Mouse (Mus musculus) liver, embryonic 15.5 days (tissue): ENCODE measurements around the gene Izumo2. TPM values are rescaled to one million over a fixed set of nuclear protein-coding genes. Genes with fewer than 3 reads are reported as not detected.

ENCODE experiments used
- ATAC-seq: fragments of 200-750 bp; cut with Nextera tagmentation; 2 replicates; pipeline ENCODE4 v1.8.0; 2017; ENCODE audit warnings: moderate number of reproducible peaks, mild to moderate bottlenecking, moderate library complexity; ENCODE audit not compliant: insufficient read depth
- H3K27ac ChIP-seq: fragments of 300-500 bp; sonication (generic); replicated peaks from 2 replicates; pipeline ENCODE4 v1.5.1; 2015; ENCODE audit warnings: mild to moderate bottlenecking, inconsistent platforms
- H3K27me3 ChIP-seq: fragments of 300-500 bp; sonication (generic); 2 replicates; pipeline ENCODE4 v1.6.1; 2015; ENCODE audit warnings: mild to moderate bottlenecking, inconsistent platforms
- H3K36me3 ChIP-seq: fragments of 300-500 bp; sonication (generic); replicated peaks from 2 replicates; pipeline ENCODE4 v1.6.1; 2015; ENCODE audit warnings: moderate library complexity, mild to moderate bottlenecking, inconsistent platforms
- H3K4me1 ChIP-seq: fragments of 300-500 bp; sonication (generic); replicated peaks from 2 replicates; pipeline ENCODE4 v1.6.1; 2015; ENCODE audit warnings: inconsistent platforms
- H3K4me2 ChIP-seq: fragments of 300-500 bp; sonication (generic); 2 replicates; pipeline ENCODE4 v1.6.1; 2015; ENCODE audit warnings: moderate library complexity, mild to moderate bottlenecking, inconsistent platforms
- H3K4me3 ChIP-seq: fragments of 300-500 bp; sonication (generic); replicated peaks from 2 replicates; pipeline ENCODE4 v1.5.1; 2015; ENCODE audit warnings: mild to moderate bottlenecking, inconsistent platforms
- H3K9ac ChIP-seq: fragments of 300-500 bp; sonication (generic); 2 replicates; pipeline ENCODE4 v1.6.1; 2015; ENCODE audit warnings: moderate library complexity, mild to moderate bottlenecking, inconsistent platforms
- H3K9me3 ChIP-seq: fragments of 300-500 bp; sonication (generic); replicated peaks from 2 replicates; pipeline ENCODE4 v1.6.1; 2016; ENCODE audit warnings: inconsistent platforms
- WGBS: fragments of 180-500 bp; shearing (Covaris S2); methylation state at CpG from one replicate; pipeline ENCODE4 v1.1.7; 2015; ENCODE audit warnings: mixed read lengths; ENCODE audit not compliant: insufficient replicate concordance; 5-methylcytosine and 5-hydroxymethylcytosine counted together
- polyA plus RNA-seq: library from polyadenylated mRNA; unstranded; fragments of >200 nt; fragmentation: Nextera tagmentation; extraction: Ambion mirVana; gene quantifications from 2 replicates; pipeline ENCODE4 v1.2.1, GENCODE M21; 2015

The Izumo2 gene
- polyA plus RNA-seq, 1 experiment from 2014 or later, result not detected

DNA sequence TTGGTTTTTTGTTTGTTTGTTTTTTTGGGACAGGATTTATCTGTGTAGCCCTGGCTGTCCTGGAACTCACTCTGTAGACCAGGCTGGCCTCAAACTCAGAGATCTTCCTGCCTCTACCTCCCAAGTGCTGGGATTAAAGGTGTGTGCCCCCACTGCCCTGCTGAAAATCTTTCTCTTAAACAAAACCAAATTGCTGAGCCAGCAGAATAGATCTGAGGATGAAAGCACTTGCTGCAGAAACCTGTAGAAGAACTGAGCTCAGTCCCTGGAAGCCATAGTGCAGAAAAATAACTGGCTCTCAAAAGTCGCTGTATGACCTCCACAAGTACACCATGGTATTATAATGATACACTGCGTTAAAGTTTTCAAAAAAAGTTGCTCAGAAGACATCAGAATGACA, 48.6 kb downstream of the Izumo2 start:
- H3K36me3 ChIP-seq, result peaks cover 94% of the 10 kb centered on the region

DNA sequence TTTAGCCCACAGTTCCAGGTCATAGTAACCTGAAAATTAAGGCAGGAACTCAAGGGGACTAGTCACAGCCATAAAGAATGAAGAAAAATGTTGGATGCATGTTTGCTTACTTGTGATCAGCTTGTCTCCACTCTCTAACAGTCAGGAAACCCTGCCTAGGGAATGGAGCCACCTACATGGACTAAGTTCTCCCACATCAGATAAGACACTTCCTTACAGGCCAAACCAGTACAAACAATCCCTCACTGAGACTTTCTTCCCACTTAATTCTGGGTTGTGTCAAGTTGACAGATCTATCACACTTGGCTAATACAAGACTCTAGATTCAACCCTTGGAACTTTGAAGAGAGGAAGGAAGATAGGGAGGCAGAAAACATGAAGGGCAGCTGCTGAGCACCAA, 51.8 kb downstream of the Izumo2 start:
- no peak for ATAC-seq
- Histone ChIP-seq H3K4me1 (no peaks in the 10 kb centered on the region), H3K4me2 (no peak overlapping the region), H3K27ac (no peak overlapping the region), H3K9ac (no peak overlapping the region), H3K36me3 (peaks cover 92% of the 10 kb centered on the region), H3K9me3 (no peaks in the 10 kb centered on the region), H3K27me3 (no peaks in the 10 kb centered on the region), H3K4me3 (no peak overlapping the region)

More for the DNA sequence above, 48.6 kb downstream of the Izumo2 start:
- H3K27me3 ChIP-seq, result no peaks in the 10 kb centered on the region
- no peaks in the 10 kb centered on the region for H3K9me3 ChIP-seq
- H3K4me1 ChIP-seq, result no peaks in the 10 kb centered on the region
- 77% methylated on average over 2 of the region's 2 CpGs for WGBS
- H3K9ac ChIP-seq, result no peak overlapping the region
- H3K27ac ChIP-seq, result no peak overlapping the region
- ATAC-seq, result no peak
- H3K4me3 ChIP-seq, result no peak overlapping the region
- H3K4me2 ChIP-seq, result no peak overlapping the region

DNA sequence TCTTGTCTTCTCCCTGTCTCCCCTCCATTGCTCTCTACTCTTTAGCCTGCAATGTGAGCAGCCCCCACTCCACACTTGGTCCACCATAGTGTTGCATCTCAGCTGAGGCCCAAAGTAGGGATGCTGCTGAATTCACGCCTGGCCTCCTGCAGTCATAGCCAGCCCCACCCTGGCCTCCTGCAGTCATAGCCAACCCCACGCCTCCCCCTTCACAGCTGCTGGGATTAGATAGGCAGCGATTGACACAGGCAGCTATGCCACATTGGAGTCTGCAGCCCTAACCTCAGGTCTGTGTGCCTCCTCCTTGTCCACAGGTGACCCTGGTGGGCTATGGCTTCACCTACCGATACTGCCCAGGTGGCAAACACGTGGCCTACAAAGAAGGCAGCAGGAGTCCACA, 59.6 kb downstream of the Izumo2 start:
- H3K27ac ChIP-seq, result peak overlapping the region; percentile 63
- H3K4me2 ChIP-seq, result peak overlapping the region; percentile 52
- ATAC-seq, result peak; percentile 63

More for the DNA sequence above, 59.6 kb downstream of the Izumo2 start:
- Histone ChIP-seq H3K27me3 (no peaks in the 10 kb centered on the region), H3K4me3 (no peak overlapping the region), H3K9ac (no peak overlapping the region), H3K9me3 (no peaks in the 10 kb centered on the region), H3K36me3 (peaks cover 91% of the 10 kb centered on the region), H3K4me1 (peaks cover 67% of the 10 kb centered on the region)
- 46% methylated on average over 5 of the region's 5 CpGs for WGBS

Other genes starting within 250 kb of the Izumo2 start
- 14.3 and 17.3 TPM in 2 replicates for gene Aspdh, start 243.4 kb upstream of the Izumo2 start, polyA plus RNA-seq
- 175 and 198 TPM in 2 replicates for gene Josd2, start 240.8 kb upstream of the Izumo2 start, polyA plus RNA-seq
- gene Emc10, start 212.2 kb upstream of the Izumo2 start, polyA plus RNA-seq, result 45.9 and 55.4 TPM in 2 replicates
- gene Fam71e1, start 212.2 kb upstream of the Izumo2 start, polyA plus RNA-seq, result 1.7 and 2.0 TPM in 2 replicates
- 0.08 and 0.10 TPM in 2 replicates for gene Mybpc2, start 184.1 kb upstream of the Izumo2 start, polyA plus RNA-seq
- gene Spib, start 176.7 kb upstream of the Izumo2 start, polyA plus RNA-seq, result 0.85 and 0.89 TPM in 2 replicates
- gene Pold1, start 159.9 kb upstream of the Izumo2 start, polyA plus RNA-seq, result 51.9 and 54.8 TPM in 2 replicates
- gene Nr1h2, start 154.8 kb upstream of the Izumo2 start, polyA plus RNA-seq, result 45.9 and 47.1 TPM in 2 replicates
- 13.8 and 14.2 TPM in 2 replicates for gene Napsa, start 136.4 kb upstream of the Izumo2 start, polyA plus RNA-seq
- gene Kcnc3, start 118.1 kb upstream of the Izumo2 start, polyA plus RNA-seq, result 0.05 TPM in 2 replicates
- gene Myh14, start 37.9 kb upstream of the Izumo2 start, polyA plus RNA-seq, result 0.18 and 0.41 TPM in 2 replicates
- gene Vrk3, start 39.7 kb downstream of the Izumo2 start, polyA plus RNA-seq, result 28.1 and 30.0 TPM in 2 replicates
- 0.94 and 1.0 TPM in 2 replicates for gene Zfp473, start 42.3 kb downstream of the Izumo2 start, polyA plus RNA-seq
- gene Nup62, start 107.3 kb downstream of the Izumo2 start, polyA plus RNA-seq, result 48.8 and 51.2 TPM in 2 replicates
- gene Il4i1, start 107.6 kb downstream of the Izumo2 start, polyA plus RNA-seq, result 0.35 and 0.46 TPM in 2 replicates
- gene Atf5, start 107.9 kb downstream of the Izumo2 start, polyA plus RNA-seq, result 7.5 and 9.2 TPM in 2 replicates
- gene Akt1s1, start 140.2 kb downstream of the Izumo2 start, polyA plus RNA-seq, result 27.7 and 32.3 TPM in 2 replicates
- 26.1 and 29.4 TPM in 2 replicates for gene Tbc1d17, start 140.3 kb downstream of the Izumo2 start, polyA plus RNA-seq
- 23.8 and 28.9 TPM in 2 replicates for gene Pnkp, start 148.4 kb downstream of the Izumo2 start, polyA plus RNA-seq
- gene Ptov1, start 161.0 kb downstream of the Izumo2 start, polyA plus RNA-seq, result 54.1 and 59.1 TPM in 2 replicates
- 46.8 and 56.2 TPM in 2 replicates for gene Med25, start 184.0 kb downstream of the Izumo2 start, polyA plus RNA-seq
- 6.7 and 6.9 TPM in 2 replicates for gene Fuz, start 187.3 kb downstream of the Izumo2 start, polyA plus RNA-seq
- gene Ap2a1, start 220.8 kb downstream of the Izumo2 start, polyA plus RNA-seq, result 69.1 and 70.9 TPM in 2 replicates
- gene Tsks, start 234.5 kb downstream of the Izumo2 start, polyA plus RNA-seq, result 0.08 TPM in 1 of 2 replicates, not detected in the other